Mouse (Mus musculus) stomach, embryonic 14.5 days (tissue): ENCODE data around the gene Abhd10. TPM values are rescaled to one million over a fixed set of nuclear protein-coding genes. Genes with fewer than 3 reads are reported as not detected.

Experiments
- ATAC-seq: fragments of 200-750 bp; cut with Nextera tagmentation; 2 replicates; pipeline ENCODE4 v1.8.0; 2017; ENCODE audit warnings: low read depth, moderate TSS enrichment; ENCODE audit not compliant: insufficient number of reproducible peaks, insufficient read depth, low FRiP score
- H3K27ac ChIP-seq: fragments of 300-500 bp; sonication (generic); 2 replicates; pipeline ENCODE4 v1.5.1; 2014; ENCODE audit warnings: mild to moderate bottlenecking, low read length, moderate library complexity, mixed read lengths
- H3K27me3 ChIP-seq: fragments of 300-500 bp; sonication (generic); 2 replicates; pipeline ENCODE4 v1.6.1; 2014; ENCODE audit warnings: low read length, control low read depth, mixed read lengths; ENCODE audit not compliant: control insufficient read depth, insufficient read depth
- H3K36me3 ChIP-seq: fragments of 300-500 bp; sonication (generic); 2 replicates; pipeline ENCODE4 v1.6.1; 2014; ENCODE audit warnings: mild to moderate bottlenecking, control low read depth, low read length, moderate library complexity, mixed read lengths; ENCODE audit not compliant: control insufficient read depth, insufficient read depth
- H3K4me1 ChIP-seq: fragments of 300-500 bp; sonication (generic); 2 replicates; pipeline ENCODE4 v1.6.1; 2014; ENCODE audit warnings: low read length, control low read depth, mixed read lengths; ENCODE audit not compliant: control insufficient read depth, insufficient read depth
- H3K4me2 ChIP-seq: fragments of 300-500 bp; sonication (generic); replicated peaks from 2 replicates; pipeline ENCODE4 v1.6.1; 2014; ENCODE audit warnings: low read depth, low read length, control low read depth
- H3K4me3 ChIP-seq: fragments of 300-500 bp; sonication (generic); 2 replicates; pipeline ENCODE4 v1.5.1; 2014; ENCODE audit warnings: low read depth, low read length, control low read depth
- H3K9ac ChIP-seq: fragments of 300-500 bp; sonication (generic); replicated peaks from 2 replicates; pipeline ENCODE4 v1.6.1; 2014; ENCODE audit warnings: low read depth, mild to moderate bottlenecking, control low read depth, low read length, moderate library complexity, mixed read lengths
- H3K9me3 ChIP-seq: fragments of 300-500 bp; sonication (generic); 2 replicates; pipeline ENCODE4 v1.6.1; 2016; ENCODE audit warnings: low read depth, low read length, control low read depth; ENCODE audit not compliant: control insufficient read depth
- WGBS: fragments of 180-500 bp; shearing (Covaris S2); extraction: QIAGEN DNeasy Blood & Tissue Kit; methylation state at CpG from one replicate; pipeline ENCODE4 v1.1.7; 2014; 5-methylcytosine and 5-hydroxymethylcytosine counted together
- polyA plus RNA-seq: library from polyadenylated mRNA; unstranded; fragments of >200 nt; fragmentation: Nextera tagmentation; extraction: Ambion mirVana; gene quantifications from 2 replicates; pipeline ENCODE4 v1.2.1, GENCODE M21; 2014

Abhd10 gene
- polyA plus RNA-seq, 1 experiment from 2014 or later = 35.7 TPM

DNA sequence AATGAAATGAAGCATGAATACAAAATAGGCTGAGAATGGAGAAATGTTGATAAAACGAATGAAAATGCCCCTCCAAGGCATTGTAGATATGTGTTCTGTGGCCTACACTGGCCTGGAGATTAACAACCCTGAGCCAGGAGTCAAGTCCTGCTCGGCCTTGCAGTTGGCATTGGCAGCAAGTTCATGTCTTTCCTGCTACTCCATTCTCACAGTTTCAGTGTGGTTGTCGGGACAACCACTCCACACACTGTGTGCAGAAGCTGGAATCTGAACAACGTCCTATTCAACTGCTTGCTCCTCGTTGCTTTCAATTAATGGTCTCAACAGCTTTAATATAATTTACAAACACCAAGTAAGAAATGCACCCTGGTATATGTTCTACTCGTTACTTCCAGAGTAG, 44.8 kb downstream of the Abhd10 start:
- Histone ChIP-seq H3K27ac (no peak overlapping the region), H3K36me3 (no peaks in the 10 kb centered on the region), H3K4me3 (no peak overlapping the region), H3K27me3 (no peaks in the 10 kb centered on the region), H3K4me2 (no peak overlapping the region), H3K4me1 (no peaks in the 10 kb centered on the region), H3K9ac (no peak overlapping the region), H3K9me3 (no peaks in the 10 kb centered on the region)
- 79% methylated on average over 6 of the region's 6 CpGs for WGBS
- no peak for ATAC-seq

DNA sequence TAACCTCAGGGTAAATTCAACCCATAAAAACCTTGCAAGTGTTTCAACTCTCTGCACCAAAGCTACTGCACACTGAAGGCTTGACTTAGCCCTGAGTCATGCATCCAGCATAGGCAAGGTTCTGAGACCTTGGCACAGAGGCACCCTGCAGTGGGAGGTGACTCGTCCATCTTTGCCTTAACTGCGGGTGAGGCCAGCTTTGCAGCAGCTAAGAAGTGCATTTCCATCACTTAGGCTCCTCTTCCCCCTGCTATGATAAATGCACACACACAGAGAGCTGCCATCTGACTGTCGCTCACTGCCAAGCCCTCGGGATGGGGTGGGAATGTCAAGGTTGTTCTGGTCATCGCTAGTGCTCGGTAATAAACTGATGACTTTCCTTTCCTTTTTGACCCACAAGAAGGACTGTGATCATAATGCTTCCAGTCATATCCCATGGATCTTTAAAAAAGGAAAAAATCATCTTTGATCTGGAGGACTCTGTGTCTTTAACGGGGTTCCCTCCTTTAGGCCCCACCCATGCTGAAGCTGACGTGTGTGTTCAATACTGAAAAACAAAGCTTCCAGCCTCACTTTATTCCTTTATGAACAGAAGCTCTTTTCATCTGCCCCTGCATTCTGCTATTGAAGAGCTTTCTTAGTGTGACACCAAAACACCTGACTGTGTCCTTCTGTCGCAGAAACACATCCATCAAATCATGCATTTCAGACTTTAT, 47.2 kb downstream of the Abhd10 start:
- H3K27ac ChIP-seq = no peak overlapping the region
- ATAC-seq = no peak
- H3K4me1 ChIP-seq = no peaks in the 10 kb centered on the region
- no peak overlapping the region for H3K4me2 ChIP-seq
- no peaks in the 10 kb centered on the region for H3K27me3 ChIP-seq
- no peaks in the 10 kb centered on the region for H3K36me3 ChIP-seq
- no peaks in the 10 kb centered on the region for H3K9me3 ChIP-seq
- H3K9ac ChIP-seq = no peak overlapping the region
- WGBS = 71% methylated on average over 9 of the region's 9 CpGs
- no peak overlapping the region for H3K4me3 ChIP-seq

DNA sequence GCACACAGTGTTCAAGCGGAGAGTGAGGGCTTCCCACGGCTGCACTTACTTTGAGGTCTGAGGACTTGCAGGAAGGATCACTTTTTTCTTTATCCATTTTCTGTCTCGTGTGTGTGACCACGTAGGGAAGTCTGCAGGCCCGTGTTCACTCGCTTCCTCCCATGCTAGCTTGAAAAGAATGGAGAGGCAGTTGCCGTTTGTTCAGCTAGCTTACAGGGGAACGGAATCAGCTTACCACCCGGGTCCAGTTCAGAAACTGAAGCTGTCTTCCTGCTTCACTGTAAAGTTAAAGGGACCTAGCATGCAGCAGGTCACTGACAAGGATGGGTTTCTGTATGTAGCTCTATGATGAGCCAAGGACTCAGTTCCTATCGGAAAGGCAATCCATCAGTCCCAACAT, 49.2 kb downstream of the Abhd10 start, which contains the start of gene Tmprss7:
Gene Tmprss7, minus strand, starts transcription at position 101 of the 400 bp plus-strand sequence.
- H3K4me3 ChIP-seq = no peak within 1 kb of the TSS
- H3K4me2 ChIP-seq = no peak within 1 kb of the TSS
- ATAC-seq = no peak
- H3K9ac ChIP-seq = no peak within 1 kb of the TSS
- no peaks in the 10 kb centered on the region for H3K4me1 ChIP-seq
- no peaks in the 10 kb centered on the region for H3K9me3 ChIP-seq
- H3K27ac ChIP-seq = no peak within 1 kb of the TSS
- no peaks in the 10 kb centered on the region for H3K36me3 ChIP-seq
- H3K27me3 ChIP-seq = no peaks in the 10 kb centered on the region
- WGBS = 71% methylated on average over 10 of the region's 10 CpGs

- no peak overlapping the region for H3K9ac ChIP-seq
- H3K4me1 ChIP-seq = no peaks in the 10 kb centered on the region
- H3K9me3 ChIP-seq = no peaks in the 10 kb centered on the region
- no peak overlapping the region for H3K27ac ChIP-seq
- no peaks in the 10 kb centered on the region for H3K36me3 ChIP-seq
- no peak overlapping the region for H3K4me3 ChIP-seq
- H3K27me3 ChIP-seq = no peaks in the 10 kb centered on the region
- 69% methylated on average over 3 of the region's 3 CpGs for WGBS
- no peak overlapping the region for H3K4me2 ChIP-seq
- ATAC-seq = no peak
Measured at GRCm38 (mm10) chr16:45692851-45693250, 49.9 kb downstream of the Abhd10 start.

DNA sequence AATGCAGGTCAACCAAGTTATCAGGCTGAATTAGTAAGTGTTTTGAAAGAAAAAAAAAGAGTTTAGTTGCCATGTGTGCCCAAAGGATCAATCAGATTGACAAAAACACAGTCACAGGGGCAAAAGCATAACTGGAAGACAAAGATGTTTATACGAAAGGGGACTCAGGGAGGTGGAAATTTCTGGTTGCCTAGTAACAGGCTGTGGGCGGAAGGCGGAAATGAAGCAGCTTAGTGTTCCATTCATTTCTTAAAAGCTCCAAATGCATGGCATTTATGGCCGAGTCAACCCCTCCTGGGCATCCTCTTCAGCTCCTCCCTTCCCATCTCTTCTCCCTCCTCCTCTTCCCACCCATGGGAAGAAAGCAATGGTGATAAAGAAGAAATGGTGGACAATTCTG, 52.6 kb downstream of the Abhd10 start:
- H3K4me3 ChIP-seq = no peak overlapping the region
- no peak for ATAC-seq
- no peaks in the 10 kb centered on the region for H3K4me1 ChIP-seq
- H3K9me3 ChIP-seq = no peaks in the 10 kb centered on the region
- H3K36me3 ChIP-seq = no peaks in the 10 kb centered on the region
- H3K4me2 ChIP-seq = no peak overlapping the region
- H3K27me3 ChIP-seq = no peaks in the 10 kb centered on the region
- 8% methylated on average over 4 of the region's 4 CpGs for WGBS
- H3K27ac ChIP-seq = no peak overlapping the region
- no peak overlapping the region for H3K9ac ChIP-seq

- no peak overlapping the region for H3K27ac ChIP-seq
- no peak overlapping the region for H3K4me2 ChIP-seq
- H3K9ac ChIP-seq = no peak overlapping the region
- ATAC-seq = no peak
- no peaks in the 10 kb centered on the region for H3K4me1 ChIP-seq
- H3K36me3 ChIP-seq = no peaks in the 10 kb centered on the region
- no peaks in the 10 kb centered on the region for H3K27me3 ChIP-seq
- no peak overlapping the region for H3K4me3 ChIP-seq
- WGBS = 83% methylated on average over 3 of the region's 3 CpGs
- H3K9me3 ChIP-seq = no peaks in the 10 kb centered on the region
Measured at GRCm38 (mm10) chr16:45686833-45687232, 55.9 kb downstream of the Abhd10 start.

DNA sequence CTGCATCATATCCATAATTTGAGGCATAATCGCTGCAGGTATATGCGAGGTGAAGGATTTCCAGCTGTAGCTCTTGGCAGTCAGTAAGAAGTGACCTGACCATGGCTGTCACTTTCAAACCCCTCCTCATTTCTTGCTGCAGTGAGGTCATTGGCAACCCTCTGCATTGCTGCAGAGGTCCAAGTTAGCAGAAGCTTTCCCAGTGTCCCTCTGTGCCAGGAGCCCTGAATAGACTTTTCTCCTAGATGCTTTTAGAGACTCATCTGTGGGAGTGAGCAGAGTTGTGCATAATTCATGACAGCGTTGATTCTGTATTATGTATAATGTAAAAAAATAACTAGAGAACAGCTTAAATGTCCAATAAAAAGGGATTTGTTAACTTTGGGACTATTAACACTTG, 57.5 kb downstream of the Abhd10 start:
- H3K36me3 ChIP-seq = no peaks in the 10 kb centered on the region
- H3K27ac ChIP-seq = no peak overlapping the region
- H3K4me3 ChIP-seq = no peak overlapping the region

GRCm38 (mm10) chr16:45684815-45685214, 57.9 kb downstream of the Abhd10 start:
- no peaks in the 10 kb centered on the region for H3K9me3 ChIP-seq
- no peak overlapping the region for H3K4me2 ChIP-seq
- WGBS = 13% methylated on average over 8 of the region's 8 CpGs
- H3K4me1 ChIP-seq = no peaks in the 10 kb centered on the region
- H3K9ac ChIP-seq = no peak overlapping the region
- ATAC-seq = no peak
- no peak overlapping the region for H3K27ac ChIP-seq
- no peaks in the 10 kb centered on the region for H3K27me3 ChIP-seq
- no peaks in the 10 kb centered on the region for H3K36me3 ChIP-seq
- no peak overlapping the region for H3K4me3 ChIP-seq

More for the DNA sequence above, 57.5 kb downstream of the Abhd10 start:
- Histone ChIP-seq H3K27me3 (no peaks in the 10 kb centered on the region), H3K4me2 (no peak overlapping the region), H3K4me1 (no peaks in the 10 kb centered on the region), H3K9ac (no peak overlapping the region), H3K9me3 (no peaks in the 10 kb centered on the region)
- 66% methylated on average over 3 of the region's 3 CpGs for WGBS
- ATAC-seq = no peak
